Mouse (Mus musculus): ENCODE results near the gene Rab17. TPM values are rescaled to one million over a fixed set of nuclear protein-coding genes. Genes with fewer than 3 reads are reported as not detected.

Rab17 gene
- polyA plus RNA-seq, 1 experiment from 2014 or later, result 0.21 TPM

- no peaks in the 10 kb centered on the region for H3K9me3 ChIP-seq
- no peaks in the 10 kb centered on the region for H3K36me3 ChIP-seq
- H3K4me3 ChIP-seq, result no peak overlapping the region
- no peak for ATAC-seq (ENCODE audit: low read depth)
- H3K9ac ChIP-seq, result no peak overlapping the region
- peaks cover 38% of the 10 kb centered on the region for H3K4me1 ChIP-seq (replicated peaks)
- 81% methylated on average over 8 of the region's 8 CpGs for WGBS
- no peak overlapping the region for H3K27ac ChIP-seq (replicated peaks)
- no peaks in the 10 kb centered on the region for H3K27me3 ChIP-seq
- no peak overlapping the region for H3K4me2 ChIP-seq
These were observed 34.2 kb upstream of the Rab17 start for GRCm38 (mm10) chr1:91003522-91004253.

GRCm38 (mm10) chr1:91002641-91003040, 33.2 kb upstream of the Rab17 start:
- no peaks in the 10 kb centered on the region for H3K27me3 ChIP-seq
- ATAC-seq (ENCODE audit: low read depth), result no peak
- no peak overlapping the region for H3K4me2 ChIP-seq
- no peaks in the 10 kb centered on the region for H3K9me3 ChIP-seq
- no peak overlapping the region for H3K9ac ChIP-seq
- 75% methylated on average over 3 of the region's 3 CpGs for WGBS
- no peak overlapping the region for H3K27ac ChIP-seq (replicated peaks)
- no peak overlapping the region for H3K4me3 ChIP-seq
- H3K4me1 ChIP-seq (replicated peaks), result peaks cover 40% of the 10 kb centered on the region
- H3K36me3 ChIP-seq, result no peaks in the 10 kb centered on the region

- Histone ChIP-seq H3K27ac (replicated peaks) (no peak overlapping the region), H3K36me3 (no peaks in the 10 kb centered on the region), H3K4me3 (no peak overlapping the region), H3K27me3 (peaks cover 4% of the 10 kb centered on the region; the same call in 1 of the 2 replicates), H3K9me3 (no peaks in the 10 kb centered on the region), H3K4me2 (no peak overlapping the region), H3K9ac (no peak overlapping the region), H3K4me1 (replicated peaks) (peaks cover 40% of the 10 kb centered on the region)
- ATAC-seq (ENCODE audit: low read depth), result no peak
- WGBS, result 90% methylated on average over 3 of the region's 3 CpGs
These were observed 32.5 kb upstream of the Rab17 start for GRCm38 (mm10) chr1:91001871-91002539.

- Histone ChIP-seq H3K4me1 (replicated peaks) (peaks cover 40% of the 10 kb centered on the region), H3K9me3 (no peaks in the 10 kb centered on the region), H3K27ac (replicated peaks) (no peak overlapping the region), H3K9ac (no peak overlapping the region), H3K4me2 (peak overlapping the region; percentile 99; the same call in 1 of the 2 replicates), H3K36me3 (no peaks in the 10 kb centered on the region), H3K27me3 (peaks cover 4% of the 10 kb centered on the region; the same call in 1 of the 2 replicates), H3K4me3 (no peak overlapping the region)
- ATAC-seq (ENCODE audit: low read depth), result no peak
- WGBS, result 88% methylated on average over 3 of the region's 3 CpGs
These were observed 31.6 kb upstream of the Rab17 start for GRCm38 (mm10) chr1:91001101-91001500.

DNA sequence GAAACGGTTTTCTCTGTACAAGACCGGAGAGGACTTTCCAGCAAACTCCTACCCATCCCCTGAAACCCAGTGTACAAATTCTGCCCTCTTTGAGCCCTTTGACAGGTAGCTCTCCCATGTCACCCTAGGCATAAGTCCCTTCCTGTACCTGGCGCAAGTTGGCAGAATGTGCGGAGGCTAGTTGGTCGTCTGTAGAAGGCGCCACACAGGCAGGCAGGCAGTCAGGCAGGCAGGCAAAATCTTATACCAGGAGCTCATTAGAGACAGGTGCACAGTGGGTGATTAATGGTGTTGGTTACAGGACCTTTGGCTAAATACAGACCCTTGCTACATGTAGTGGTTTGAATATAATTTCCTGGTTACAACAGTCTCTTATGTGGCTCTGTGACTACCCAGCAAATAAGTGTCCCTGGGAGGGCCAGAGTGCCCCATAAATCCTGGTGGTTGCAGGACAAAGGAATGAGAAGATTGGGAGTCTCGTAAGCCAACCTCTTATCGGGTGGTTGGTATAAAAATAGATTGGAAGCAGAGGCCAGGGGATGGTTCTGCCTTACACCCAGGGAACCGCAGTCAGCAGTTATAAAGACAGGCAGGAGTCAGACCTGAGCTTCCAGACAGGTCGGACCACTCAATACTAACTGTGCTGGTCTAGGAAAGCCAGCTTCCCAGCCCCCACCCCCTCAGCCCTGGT, 30.6 kb upstream of the Rab17 start:
- H3K9me3 ChIP-seq, result no peaks in the 10 kb centered on the region
- WGBS, result 54% methylated on average over 10 of the region's 10 CpGs
- peak overlapping the region; percentile 73 for H3K27ac ChIP-seq (replicated peaks)
- ATAC-seq (ENCODE audit: low read depth), result 0 out of 2 replicates have a peak, but pooled peaks have one; percentile 16
- peak overlapping the region; percentile 99 for H3K4me2 ChIP-seq
- H3K4me3 ChIP-seq, result peak overlapping the region; percentile 79
- peaks cover 4% of the 10 kb centered on the region; the same call in 1 of the 2 replicates for H3K27me3 ChIP-seq
- H3K36me3 ChIP-seq, result no peaks in the 10 kb centered on the region
- peak overlapping the region; percentile 87 for H3K9ac ChIP-seq
- peaks cover 40% of the 10 kb centered on the region for H3K4me1 ChIP-seq (replicated peaks)

GRCm38 (mm10) chr1:90998891-90999611, 29.6 kb upstream of the Rab17 start:
- peaks cover 4% of the 10 kb centered on the region; the same call in 1 of the 2 replicates for H3K27me3 ChIP-seq
- peak overlapping the region; percentile 79 for H3K4me3 ChIP-seq
- under 1% methylated on average over 41 of the region's 41 CpGs for WGBS
- H3K9ac ChIP-seq, result peak overlapping the region; percentile 87
- H3K9me3 ChIP-seq, result no peaks in the 10 kb centered on the region
- ATAC-seq (ENCODE audit: low read depth), result peak; percentile 70
- peak overlapping the region; percentile 99 for H3K4me2 ChIP-seq
- H3K4me1 ChIP-seq (replicated peaks), result peaks cover 40% of the 10 kb centered on the region
- no peaks in the 10 kb centered on the region for H3K36me3 ChIP-seq
- peak overlapping the region; percentile 69 for H3K27ac ChIP-seq (replicated peaks)

GRCm38 (mm10) chr1:90998268-90998890, 28.9 kb upstream of the Rab17 start, which contains the start of gene Lrrfip1:
Gene Lrrfip1 (plus strand): TSS chr1:90998737.
- H3K9ac ChIP-seq, result peak within 1 kb of the TSS; percentile 87
- peaks cover 40% of the 10 kb centered on the region for H3K4me1 ChIP-seq (replicated peaks)
- H3K9me3 ChIP-seq, result no peaks in the 10 kb centered on the region
- peak; percentile 86 for ATAC-seq (ENCODE audit: low read depth)
- no peaks in the 10 kb centered on the region for H3K36me3 ChIP-seq
- peak within 1 kb of the TSS; percentile 69 for H3K27ac ChIP-seq (replicated peaks)
- 3% methylated on average over 59 of the region's 59 CpGs for WGBS
- peak within 1 kb of the TSS; percentile 99 for H3K4me2 ChIP-seq
- H3K27me3 ChIP-seq, result peaks cover 4% of the 10 kb centered on the region; the same call in 1 of the 2 replicates
- peak within 1 kb of the TSS; percentile 79 for H3K4me3 ChIP-seq

GRCm38 (mm10) chr1:90997641-90998040, 28.2 kb upstream of the Rab17 start:
- H3K27me3 ChIP-seq, result peaks cover 4% of the 10 kb centered on the region; the same call in 1 of the 2 replicates
- 85% methylated on average over 5 of the region's 5 CpGs for WGBS
- peak overlapping the region; percentile 79; the same call in 1 of the 2 replicates for H3K4me3 ChIP-seq
- no peak overlapping the region for H3K27ac ChIP-seq (replicated peaks)
- H3K4me1 ChIP-seq (replicated peaks), result peaks cover 40% of the 10 kb centered on the region
- H3K9ac ChIP-seq, result no peak overlapping the region
- no peaks in the 10 kb centered on the region for H3K9me3 ChIP-seq
- no peak for ATAC-seq (ENCODE audit: low read depth)
- no peaks in the 10 kb centered on the region for H3K36me3 ChIP-seq
- H3K4me2 ChIP-seq, result peak overlapping the region; percentile 99

- Histone ChIP-seq H3K9ac (no peak overlapping the region), H3K27ac (replicated peaks) (no peak overlapping the region), H3K9me3 (no peaks in the 10 kb centered on the region), H3K4me3 (no peak overlapping the region), H3K4me2 (no peak overlapping the region), H3K27me3 (peaks cover 4% of the 10 kb centered on the region; the same call in 1 of the 2 replicates), H3K4me1 (replicated peaks) (peaks cover 40% of the 10 kb centered on the region), H3K36me3 (no peaks in the 10 kb centered on the region)
- WGBS, result 88% methylated on average over 4 of the region's 4 CpGs
- ATAC-seq (ENCODE audit: low read depth), result no peak
These were observed 27.7 kb upstream of the Rab17 start for GRCm38 (mm10) chr1:90997136-90997535.

DNA sequence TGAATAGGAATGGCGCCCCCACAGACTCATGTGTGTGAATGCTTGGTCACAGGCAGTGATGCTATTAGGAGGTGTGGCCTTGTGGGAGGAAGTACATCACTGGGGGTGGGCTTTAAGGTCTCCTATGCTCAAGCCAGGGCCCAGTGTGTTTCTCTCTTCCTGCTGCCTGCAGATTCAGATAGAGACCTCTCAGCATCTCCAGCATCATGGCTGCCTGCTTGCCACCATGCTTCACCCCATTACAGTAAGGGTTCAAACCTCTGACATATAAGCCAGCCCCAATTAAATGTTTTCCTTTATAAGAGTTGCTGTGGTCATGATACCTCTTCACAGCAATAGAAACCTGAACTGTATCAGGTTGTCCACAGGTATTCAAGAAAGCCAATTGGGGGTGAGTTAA, 26.5 kb upstream of the Rab17 start:
- no peak overlapping the region for H3K4me3 ChIP-seq
- H3K4me2 ChIP-seq, result no peak overlapping the region
- peaks cover 28% of the 10 kb centered on the region for H3K4me1 ChIP-seq (replicated peaks)
- no peak for ATAC-seq (ENCODE audit: low read depth)
- peaks cover 4% of the 10 kb centered on the region; the same call in 1 of the 2 replicates for H3K27me3 ChIP-seq
- H3K27ac ChIP-seq (replicated peaks), result no peak overlapping the region
- 100% methylated on average over 1 of the region's 1 CpGs for WGBS
- H3K9ac ChIP-seq, result no peak overlapping the region
- H3K9me3 ChIP-seq, result no peaks in the 10 kb centered on the region
- H3K36me3 ChIP-seq, result no peaks in the 10 kb centered on the region

- Histone ChIP-seq H3K4me2 (no peak overlapping the region), H3K36me3 (no peaks in the 10 kb centered on the region), H3K27ac (replicated peaks) (no peak overlapping the region), H3K9me3 (no peaks in the 10 kb centered on the region), H3K4me1 (replicated peaks) (peaks cover under 1% of the 10 kb centered on the region; the same call in 1 of the 2 replicates), H3K27me3 (no peaks in the 10 kb centered on the region), H3K9ac (no peak overlapping the region), H3K4me3 (no peak overlapping the region)
- ATAC-seq (ENCODE audit: low read depth), result no peak
- WGBS, result 84% methylated on average over 3 of the region's 3 CpGs
These were observed 11.9 kb upstream of the Rab17 start for GRCm38 (mm10) chr1:90981346-90981745.
